Mouse (Mus musculus) liver, postnatal 0 days (tissue): ENCODE data around the gene Tlk1. TPM values are rescaled to one million over a fixed set of nuclear protein-coding genes. Genes with fewer than 3 reads are reported as not detected.

Experiments used
- ATAC-seq: fragments of 200-750 bp; cut with Nextera tagmentation; 2 replicates; pipeline ENCODE4 v1.8.0; 2017; ENCODE audit warnings: mild to moderate bottlenecking, moderate library complexity
- DNase-seq: peaks from one replicate; pipeline ENCODE4 v3.0.0-alpha.2; 2016
- H3K27ac ChIP-seq: fragments of 300-500 bp; sonication (generic); 2 replicates; pipeline ENCODE4 v1.5.1; 2014; ENCODE audit warnings: antibody characterized with exemption, moderate library complexity, mild to moderate bottlenecking, low read depth
- H3K27me3 ChIP-seq: fragments of 300-500 bp; sonication (generic); 2 replicates; pipeline ENCODE4 v1.6.1; 2014; ENCODE audit warnings: low read length, control low read depth, mixed read lengths; ENCODE audit not compliant: insufficient read depth
- H3K36me3 ChIP-seq: fragments of 300-500 bp; sonication (generic); replicated peaks from 2 replicates; pipeline ENCODE4 v1.6.1; 2014; ENCODE audit warnings: mild to moderate bottlenecking, control low read depth, low read length, moderate library complexity, mixed read lengths; ENCODE audit not compliant: insufficient read depth
- H3K4me1 ChIP-seq: fragments of 300-500 bp; sonication (generic); 2 replicates; pipeline ENCODE4 v1.6.1; 2014; ENCODE audit warnings: antibody characterized with exemption, mild to moderate bottlenecking, control low read depth; ENCODE audit not compliant: insufficient read depth
- H3K4me2 ChIP-seq: fragments of 300-500 bp; sonication (generic); 2 replicates; pipeline ENCODE4 v1.6.1; 2014; ENCODE audit warnings: low read depth, mild to moderate bottlenecking, low read length, moderate library complexity, mixed read lengths
- H3K4me3 ChIP-seq: fragments of 300-500 bp; sonication (generic); 2 replicates; pipeline ENCODE4 v1.5.1; 2014; ENCODE audit warnings: low read depth, low read length
- H3K9ac ChIP-seq: fragments of 300-500 bp; sonication (generic); replicated peaks from 2 replicates; pipeline ENCODE4 v1.6.1; 2014; ENCODE audit warnings: mild to moderate bottlenecking, moderate library complexity
- H3K9me3 ChIP-seq: fragments of 300-500 bp; sonication (generic); 2 replicates; pipeline ENCODE4 v1.6.1; 2016; ENCODE audit warnings: mild to moderate bottlenecking, control low read depth, low read length, mixed read lengths
- CTCF ChIP-seq: sonication (generic); IDR thresholded peaks from 2 replicates; pipeline ENCODE4 v1.5.1; 2016; ENCODE audit warnings: antibody characterized with exemption, low read depth
- EP300 ChIP-seq: IDR thresholded peaks from 2 replicates; pipeline ENCODE4 v1.6.1; 2016; ENCODE audit warnings: antibody characterized with exemption, low read depth, mild to moderate bottlenecking
- WGBS: fragments of 180-500 bp; shearing (Covaris S2); extraction: QIAGEN DNeasy Blood & Tissue Kit; methylation state at CpG from one replicate; pipeline ENCODE4 v1.1.7; 2014; ENCODE audit not compliant: insufficient replicate concordance; 5-methylcytosine and 5-hydroxymethylcytosine counted together
- polyA plus RNA-seq: library from polyadenylated mRNA; unstranded; fragments of >200 nt; fragmentation: Nextera tagmentation; extraction: Ambion mirVana; gene quantifications from 2 replicates; pipeline ENCODE4 v1.2.1, GENCODE M21; 2015

The Tlk1 gene
- polyA plus RNA-seq, 1 experiment from 2014 or later: 25.3 TPM

- no peak for DNase-seq
- Histone ChIP-seq H3K27me3 (no peaks in the 10 kb centered on the region), H3K4me3 (no peak overlapping the region), H3K4me1 (peaks cover 5% of the 10 kb centered on the region; the same call in 1 of the 2 replicates), H3K9me3 (no peaks in the 10 kb centered on the region), H3K36me3 (peaks cover 9% of the 10 kb centered on the region; the same call in 1 of the 2 replicates), H3K4me2 (no peak overlapping the region), H3K9ac (no peak overlapping the region), H3K27ac (no peak overlapping the region)
- no peak for ATAC-seq
- 80% methylated on average over 3 of the region's 3 CpGs for WGBS
- no peak for TF ChIP-seq CTCF
Measured at GRCm38 (mm10) chr2:70789331-70789730, 36.2 kb downstream of the Tlk1 start.

DNA sequence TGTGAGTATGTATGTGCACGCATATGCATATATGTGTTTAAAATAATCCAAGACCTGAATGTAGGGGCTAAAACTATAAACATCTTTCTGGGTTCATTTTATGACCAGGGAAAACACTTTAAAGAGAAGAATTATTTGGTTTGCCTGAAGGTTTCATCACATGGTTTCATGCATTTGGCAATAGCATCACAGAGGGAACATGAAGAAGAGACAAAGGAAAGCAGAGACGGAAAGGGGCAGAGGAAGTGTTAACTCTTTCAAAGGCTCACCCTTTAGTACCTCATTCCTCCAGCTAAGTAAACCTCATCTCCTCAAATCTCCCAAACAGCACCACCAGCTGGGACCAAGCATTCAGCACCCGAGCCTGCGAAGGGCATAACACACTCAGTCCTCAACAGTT is 41.1 kb downstream of the Tlk1 start:
- Histone ChIP-seq H3K27ac (no peak overlapping the region), H3K4me3 (no peak overlapping the region), H3K4me2 (no peak overlapping the region), H3K9me3 (no peaks in the 10 kb centered on the region), H3K4me1 (no peaks in the 10 kb centered on the region), H3K9ac (no peak overlapping the region), H3K27me3 (no peaks in the 10 kb centered on the region), H3K36me3 (peaks cover 3% of the 10 kb centered on the region; the same call in 1 of the 2 replicates)
- DNase-seq (no peak), ATAC-seq (no peak)
- 77% methylated on average over 4 of the region's 4 CpGs for WGBS
- TF ChIP-seq CTCF (no peak), EP300 (no peak)

GRCm38 (mm10) chr2:70783504-70783903 is 42.0 kb downstream of the Tlk1 start:
- 79% methylated on average over 8 of the region's 8 CpGs for WGBS

GRCm38 (mm10) chr2:70779634-70780033 is 45.9 kb downstream of the Tlk1 start:
- 97% methylated on average over 1 of the region's 1 CpGs for WGBS
- ATAC-seq (peak; percentile 55; the same call in 1 of the 2 replicates), DNase-seq (no peak)
- Histone ChIP-seq H3K4me1 (no peaks in the 10 kb centered on the region), H3K4me3 (no peak overlapping the region), H3K9ac (no peak overlapping the region), H3K9me3 (no peaks in the 10 kb centered on the region), H3K36me3 (peaks cover 5% of the 10 kb centered on the region), H3K27me3 (no peaks in the 10 kb centered on the region), H3K4me2 (no peak overlapping the region), H3K27ac (no peak overlapping the region)
- TF ChIP-seq CTCF (peak; percentile 73), EP300 (no peak)

More at GRCm38 (mm10) chr2:70783504-70783903, 42.0 kb downstream of the Tlk1 start:
- Histone ChIP-seq H3K9me3 (no peaks in the 10 kb centered on the region), H3K4me1 (no peaks in the 10 kb centered on the region), H3K4me2 (no peak overlapping the region), H3K27ac (no peak overlapping the region), H3K9ac (no peak overlapping the region), H3K4me3 (no peak overlapping the region), H3K36me3 (peaks cover 6% of the 10 kb centered on the region), H3K27me3 (no peaks in the 10 kb centered on the region)
- DNase-seq: no peak
- ATAC-seq: no peak
- no peak for TF ChIP-seq CTCF
- no peak for TF ChIP-seq EP300

DNA sequence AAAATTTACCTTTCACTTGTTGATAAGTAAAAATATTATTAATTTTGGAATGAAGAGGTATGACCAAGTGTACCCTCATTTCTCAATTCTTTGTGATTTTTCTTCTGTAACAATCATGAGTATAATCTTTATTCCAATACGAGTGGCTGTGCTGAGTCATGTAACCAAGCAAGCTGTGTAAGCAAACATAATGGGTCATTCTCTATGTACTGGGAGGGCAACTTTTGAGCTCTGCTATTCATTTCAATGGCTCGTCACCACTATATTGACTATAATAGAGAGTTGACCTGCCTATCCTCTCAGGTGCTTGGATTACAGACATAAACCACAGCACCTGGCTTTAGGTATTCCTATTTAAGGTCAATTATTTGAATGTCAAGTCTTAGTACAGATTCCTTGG is 48.8 kb downstream of the Tlk1 start:
- peak; percentile 67 for ATAC-seq
- no peak for DNase-seq
- no peaks in the 10 kb centered on the region for H3K27me3 ChIP-seq
- peaks cover 5% of the 10 kb centered on the region for H3K36me3 ChIP-seq
- no peaks in the 10 kb centered on the region for H3K9me3 ChIP-seq
- no peaks in the 10 kb centered on the region for H3K4me1 ChIP-seq
- H3K4me3 ChIP-seq: no peak overlapping the region
- H3K27ac ChIP-seq: no peak overlapping the region
- no peak for TF ChIP-seq EP300
- no peak overlapping the region for H3K4me2 ChIP-seq
- no peak overlapping the region for H3K9ac ChIP-seq
- WGBS: 57% methylated on average over 2 of the region's 2 CpGs

GRCm38 (mm10) chr2:70764734-70765133 is 60.8 kb downstream of the Tlk1 start:
- DNase-seq (no peak), ATAC-seq (no peak)
- no peak overlapping the region for H3K4me2 ChIP-seq
- WGBS: 75% methylated on average over 7 of the region's 7 CpGs
- TF ChIP-seq CTCF: no peak
- TF ChIP-seq EP300: no peak
- H3K27ac ChIP-seq: no peak overlapping the region
- H3K4me3 ChIP-seq: no peak overlapping the region
- H3K9me3 ChIP-seq: no peaks in the 10 kb centered on the region
- no peaks in the 10 kb centered on the region for H3K27me3 ChIP-seq
- H3K36me3 ChIP-seq: peaks cover 8% of the 10 kb centered on the region
- no peaks in the 10 kb centered on the region for H3K4me1 ChIP-seq
- no peak overlapping the region for H3K9ac ChIP-seq

GRCm38 (mm10) chr2:70762741-70763140 is 62.8 kb downstream of the Tlk1 start:
- Histone ChIP-seq H3K9ac (no peak overlapping the region), H3K4me2 (no peak overlapping the region), H3K9me3 (no peaks in the 10 kb centered on the region), H3K4me1 (no peaks in the 10 kb centered on the region), H3K27me3 (no peaks in the 10 kb centered on the region), H3K36me3 (peaks cover 4% of the 10 kb centered on the region), H3K27ac (no peak overlapping the region), H3K4me3 (no peak overlapping the region)
- no peak for ATAC-seq
- TF ChIP-seq CTCF (no peak), EP300 (no peak)
- WGBS: 63% methylated on average over 1 of the region's 1 CpGs
- no peak for DNase-seq
